In the genomic region with DNA sequence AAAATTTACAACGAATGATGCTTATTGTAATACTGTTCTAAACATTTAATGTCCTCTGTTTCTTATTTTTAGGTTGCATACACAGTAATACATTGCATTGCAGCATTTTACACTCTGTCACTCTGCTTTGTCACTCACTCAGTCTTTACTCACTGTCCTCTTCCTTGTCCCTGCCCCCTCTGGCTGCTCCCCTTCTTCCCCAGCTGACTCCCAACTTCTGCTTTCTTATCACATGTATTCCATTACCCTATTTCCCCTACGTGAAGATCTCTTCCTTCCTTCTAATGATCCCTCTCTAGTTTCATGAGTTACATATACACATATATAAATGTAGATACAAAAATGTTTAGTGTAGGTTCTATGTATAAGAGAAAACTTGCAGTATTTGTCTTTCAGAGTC, we compare ENCODE assay signal across 27 mouse cellular contexts. TPM values are rescaled to one million over a fixed set of nuclear protein-coding genes. Genes with fewer than 3 reads are reported as not detected.
DNase-seq lines count a peak whose midpoint lies in the region; ATAC-seq and TF ChIP-seq lines count a peak whose summit lies in the region.
"Had no signal": no experiment of that assay in that cellular context is flagged by ENCODE, and none has a peak within 500 bp of the region (broad histone marks: within the 10 kb centered on the region; RNA-seq: fewer than 3 reads in every experiment).

No protein-coding gene starts in this region.

- no peaks in the 10 kb centered on the region; the same call in 1 of the 2 replicates for H3K36me3 ChIP-seq in kidney, adult 2 months (ENCODE audit: control insufficient read depth, insufficient read depth, low read length)
- H3K36me3 ChIP-seq in CH12.LX (replicated peaks in 1 of 2; ENCODE audit: control insufficient read depth in 1 of 2, insufficient read depth in 1 of 2, low read length in 1 of 2) = peaks cover 60 to 82% of the 10 kb centered on the region in 2 experiments
- H3K36me3 ChIP-seq in megakaryocyte, embryonic 14.5 days (replicated peaks; ENCODE audit: low read length) = peaks cover 90% of the 10 kb centered on the region
- peaks cover 87% of the 10 kb centered on the region for H3K36me3 ChIP-seq in embryonic facial prominence, embryonic 10.5 days (replicated peaks)

- H3K4me3 ChIP-seq in kidney, adult 2 months (ENCODE audit: insufficient read depth, low read depth, low read length) = no peak overlapping the region
- no peak overlapping the region for H3K4me3 ChIP-seq in CH12.LX (replicated peaks in 1 of 3; ENCODE audit: low read depth in 2 of 3, low read length in 2 of 3, poor library complexity in 1 of 3)
- peak overlapping the region; percentile 57 for H3K4me3 ChIP-seq in megakaryocyte, embryonic 14.5 days (replicated peaks)
- H3K4me3 ChIP-seq in embryonic facial prominence, embryonic 10.5 days = no peak overlapping the region
- H3K4me3 ChIP-seq: erythroblast, embryonic 14.5 days; forebrain, embryonic 12.5 days; heart, embryonic 10.5 days; heart, embryonic 15.5 days; hindbrain, embryonic 12.5 days; stomach, embryonic 15.5 days had no signal

- H3K9me3 ChIP-seq in CH12.LX (replicated peaks; ENCODE audit: low read length) = peaks cover 3% of the 10 kb centered on the region
- H3K9me3 ChIP-seq in megakaryocyte, embryonic 14.5 days = no peaks in the 10 kb centered on the region
- no peaks in the 10 kb centered on the region for H3K9me3 ChIP-seq in embryonic facial prominence, embryonic 10.5 days
- H3K9me3 ChIP-seq: forebrain, embryonic 12.5 days; heart, embryonic 10.5 days; heart, embryonic 15.5 days; hindbrain, embryonic 12.5 days; stomach, embryonic 15.5 days had no signal

- no peaks in the 10 kb centered on the region for H3K4me1 ChIP-seq in kidney, adult 2 months (ENCODE audit: control insufficient read depth, insufficient read depth, low read length)
- H3K4me1 ChIP-seq in CH12.LX (ENCODE audit: control insufficient read depth in 1 of 2, insufficient read depth in 2 of 2) = peaks cover 9 to 34% of the 10 kb centered on the region in 2 experiments
- H3K4me1 ChIP-seq in megakaryocyte, embryonic 14.5 days = peaks cover 47% of the 10 kb centered on the region
- H3K4me1 ChIP-seq in embryonic facial prominence, embryonic 10.5 days = no peaks in the 10 kb centered on the region
- H3K4me1 ChIP-seq: hindbrain, embryonic 12.5 days; stomach, embryonic 15.5 days had no signal

- no peak for TF ChIP-seq POLR2A in kidney, adult 2 months (IDR thresholded peaks at IDR 0.05; ENCODE audit: low read depth, low read length)
- no peak for TF ChIP-seq POLR2A in CH12.LX (IDR thresholded peaks at IDR 0.05; ENCODE audit: low read depth, low read length)

- WGBS in kidney, adult 2 months = 84% methylated on average over 2 of the region's 2 CpGs
- WGBS in embryonic facial prominence, embryonic 10.5 days = 84% methylated on average over 2 of the region's 2 CpGs

- H3K4me2 ChIP-seq in CH12.LX (ENCODE audit: insufficient read depth, low read depth, poor library complexity, severe bottlenecking) = no peak overlapping the region
- H3K4me2 ChIP-seq: forebrain, embryonic 12.5 days; heart, embryonic 15.5 days; hindbrain, embryonic 12.5 days; lung, embryonic 14.5 days; stomach, embryonic 15.5 days had no signal

- dilution Hi-C loops in CH12.LX (cut with MboI; ENCODE audit: extremely low pct_ligation_motif_present, extremely low pct_unique_long_range_greater_than_20kb, low sequenced_read_pairs) = no loop called here

- no peak for TF ChIP-seq RAD21 in CH12.LX (IDR thresholded peaks at IDR 0.05; ENCODE audit: low read depth, low read length)

- H3K79me2 ChIP-seq in CH12.LX (replicated peaks; ENCODE audit: control insufficient read depth, extremely low read depth, insufficient read depth, poor library complexity, severe bottlenecking) = no peaks in the 10 kb centered on the region

- H3K27ac ChIP-seq in kidney, adult 2 months (ENCODE audit: insufficient read depth, low read depth, low read length) = no peak overlapping the region
- H3K27ac ChIP-seq in CH12.LX (ENCODE audit: insufficient read depth, low read depth) = no peak overlapping the region
- no peak overlapping the region for H3K27ac ChIP-seq in embryonic facial prominence, embryonic 10.5 days (replicated peaks)
- H3K27ac ChIP-seq: forebrain, embryonic 12.5 days; heart, embryonic 15.5 days; hindbrain, embryonic 12.5 days; liver, embryonic 14.5 days; stomach, embryonic 15.5 days had no signal

- in situ Hi-C loops in CH12.LX (cut with MboI; ENCODE audit: low pct_ligation_motif_present, low pct_unique_long_range_greater_than_20kb, low sequenced_read_pairs) = no loop called here

- ATAC-seq in common myeloid progenitor, adult 5-6 weeks (replicated peaks; ENCODE audit: low read depth, poor library complexity, severe bottlenecking) = peak; percentile 93
- ATAC-seq: forebrain, postnatal 0 days; intestine, postnatal 0 days had no signal

- DNase-seq in kidney, adult 2 months = peak; percentile 8
- no peak for DNase-seq in kidney, postnatal 25 days
- DNase-seq in CH12.LX (ENCODE audit: extremely low read depth) = peak; percentile 19
- DNase-seq in cerebellum, postnatal 4 days (ENCODE audit: low spot score in 2 of 2) = no peak
- no peak for DNase-seq in embryonic facial prominence, embryonic 10.5 days (ENCODE audit: low spot score)
- no peak for DNase-seq in testis, postnatal 14 days (ENCODE audit: low spot score)
- DNase-seq: adrenal gland, adult 8-10 months; cerebellum, adult 8-10 months; cerebellum, postnatal 25 days; forebrain, postnatal 0 days; kidney, postnatal 14 days; left cerebral cortex, postnatal 4 days; lung, embryonic 14.5 days; midbrain, embryonic 14.5 days; right cerebral cortex, adult 18-20 months; thymus, adult 18-20 months; thymus, postnatal 36 days had no signal

- H3K9ac ChIP-seq in CH12.LX (ENCODE audit: insufficient read depth, low read depth) = no peak overlapping the region
- H3K9ac ChIP-seq: forebrain, embryonic 12.5 days; forebrain, postnatal 0 days; heart, embryonic 15.5 days; hindbrain, embryonic 12.5 days; liver, embryonic 14.5 days; lung, embryonic 14.5 days; stomach, embryonic 15.5 days had no signal

- no peak for TF ChIP-seq CTCF in kidney, adult 2 months (conservative IDR thresholded peaks at IDR 0.05; ENCODE audit: insufficient read depth, insufficient read length, low read depth, low read length)
- TF ChIP-seq CTCF in CH12.LX (conservative IDR thresholded peaks at IDR 0.05 in 1 of 2, IDR thresholded peaks at IDR 0.05 in 1 of 2; ENCODE audit: low read depth in 2 of 2, low read length in 2 of 2) = no peak

- H3K27me3 ChIP-seq in kidney, adult 2 months (replicated peaks; ENCODE audit: control insufficient read depth, insufficient read depth, low read length) = no peaks in the 10 kb centered on the region
- no peaks in the 10 kb centered on the region for H3K27me3 ChIP-seq in CH12.LX (replicated peaks)
- H3K27me3 ChIP-seq in megakaryocyte, embryonic 14.5 days (replicated peaks) = no peaks in the 10 kb centered on the region
- H3K27me3 ChIP-seq in embryonic facial prominence, embryonic 10.5 days (replicated peaks; ENCODE audit: low read depth, poor library complexity, severe bottlenecking) = no peaks in the 10 kb centered on the region
- H3K27me3 ChIP-seq: forebrain, embryonic 12.5 days; heart, embryonic 15.5 days; hindbrain, embryonic 12.5 days; stomach, embryonic 15.5 days had no signal

- TF ChIP-seq EP300 in CH12.LX (IDR thresholded peaks at IDR 0.05; ENCODE audit: low read length) = no peak

TF ChIP-seq in CH12.LX, 34 proteins besides CTCF, POLR2A, EP300 and RAD21:
- TF ChIP-seq POLR2AphosphoS2 (IDR thresholded peaks at IDR 0.05; ENCODE audit: low read depth, low read length) = no peak
- no peak for TF ChIP-seq UBTF (IDR thresholded peaks at IDR 0.05; ENCODE audit: low read depth, low read length)
- no peak for TF ChIP-seq TBP (conservative IDR thresholded peaks at IDR 0.05; ENCODE audit: low read depth, low read length)

RNA-seq across cellular contexts. Expression of a gene that starts 26.1 kb away (rescaled TPM):
- 2.2 and 2.3 TPM in 2 replicates for polyA plus RNA-seq in kidney, adult 2 months (2012; rRNA removed)
- 9.6 and 10.2 TPM in 2 replicates for total RNA-seq in CH12.LX (2012; rRNA removed)
- total RNA-seq in CH12.LX (2014; rRNA removed) = 10.2 and 12.1 TPM in 2 replicates
- 16.5 and 16.9 TPM in 2 replicates for polyA plus RNA-seq in CH12.LX (2012; ENCODE audit: insufficient read length, low read depth)
- total RNA-seq in common myeloid progenitor, adult 5-6 weeks (2017) = 10.8 and 11.8 TPM in 2 replicates
- 3.3 and 3.6 TPM in 2 replicates for polyA plus RNA-seq in megakaryocyte, embryonic 14.5 days (2012; ENCODE audit: insufficient read depth, low replicate concordance)
- polyA plus RNA-seq in embryonic facial prominence, embryonic 10.5 days (2016; fragmentation: Nextera tagmentation; extraction: Ambion mirVana) = 8.3 and 10.1 TPM in 2 replicates

RNA-seq across cellular contexts. Expression of a gene that starts 38.0 kb away (rescaled TPM):
- 46.0 and 49.5 TPM in 2 replicates for polyA plus RNA-seq in kidney, adult 2 months (2012; rRNA removed)
- total RNA-seq in CH12.LX (2012; rRNA removed) (29.0 and 30.4 TPM in 2 replicates), CH12.LX (2014; rRNA removed) (13.3 and 13.6 TPM in 2 replicates)
- polyA plus RNA-seq in CH12.LX (2012; ENCODE audit: insufficient read length, low read depth) = 43.0 and 51.1 TPM in 2 replicates
- 80.5 and 106 TPM in 2 replicates for total RNA-seq in common myeloid progenitor, adult 5-6 weeks (2017)
- 23.8 and 32.4 TPM in 2 replicates for polyA plus RNA-seq in megakaryocyte, embryonic 14.5 days (2012; ENCODE audit: insufficient read depth, low replicate concordance)
- polyA plus RNA-seq in embryonic facial prominence, embryonic 10.5 days (2016; fragmentation: Nextera tagmentation; extraction: Ambion mirVana) = 68.2 and 73.0 TPM in 2 replicates

RNA-seq across cellular contexts. Expression of a gene that starts 42.1 kb away (rescaled TPM):
- polyA plus RNA-seq in kidney, adult 2 months (2012; rRNA removed) = 4.3 and 4.4 TPM in 2 replicates
- 11.5 and 18.0 TPM in 2 replicates for total RNA-seq in CH12.LX (2012; rRNA removed)
- total RNA-seq in CH12.LX (2014; rRNA removed) = 5.1 and 8.1 TPM in 2 replicates
- 36.6 and 52.7 TPM in 2 replicates for polyA plus RNA-seq in CH12.LX (2012; ENCODE audit: insufficient read length, low read depth)
- total RNA-seq in common myeloid progenitor, adult 5-6 weeks (2017) = 4.9 and 11.2 TPM in 2 replicates
- 5.7 and 6.8 TPM in 2 replicates for polyA plus RNA-seq in megakaryocyte, embryonic 14.5 days (2012; ENCODE audit: insufficient read depth, low replicate concordance)
- 25.6 and 28.1 TPM in 2 replicates for polyA plus RNA-seq in embryonic facial prominence, embryonic 10.5 days (2016; fragmentation: Nextera tagmentation; extraction: Ambion mirVana)

RNA-seq across cellular contexts. Expression of a gene that starts 42.2 kb away (rescaled TPM):
- 17.5 and 19.9 TPM in 2 replicates for polyA plus RNA-seq in kidney, adult 2 months (2012; rRNA removed)
- total RNA-seq in CH12.LX (2012; rRNA removed) (20.4 and 25.6 TPM in 2 replicates), CH12.LX (2014; rRNA removed) (19.4 and 22.8 TPM in 2 replicates)
- 15.0 and 15.6 TPM in 2 replicates for polyA plus RNA-seq in CH12.LX (2012; ENCODE audit: insufficient read length, low read depth)
- 21.7 and 23.2 TPM in 2 replicates for total RNA-seq in common myeloid progenitor, adult 5-6 weeks (2017)
- 2.1 and 3.0 TPM in 2 replicates for polyA plus RNA-seq in megakaryocyte, embryonic 14.5 days (2012; ENCODE audit: insufficient read depth, low replicate concordance)
- 4.7 and 5.6 TPM in 2 replicates for polyA plus RNA-seq in embryonic facial prominence, embryonic 10.5 days (2016; fragmentation: Nextera tagmentation; extraction: Ambion mirVana)

Comparison
In these comparisons a context has a peak if more than half of its experiments do, and no peak if none do; other contexts are left out.
1. DNase-seq: peak in kidney, adult 2 months (single experiment) and CH12.LX (single experiment); none in kidney, postnatal 25 days (0 of 2), cerebellum, postnatal 4 days (0 of 2), embryonic facial prominence, embryonic 10.5 days (single experiment) and testis, postnatal 14 days (single experiment).